Mouse (Mus musculus) lung, postnatal 0 days (tissue): Measurements from ENCODE around the gene Syt7.

ENCODE experiments used
- CTCF ChIP-seq: IDR thresholded peaks from 2 replicates; pipeline ENCODE4 v1.5.1; 2016; ENCODE audit warnings: antibody characterized with exemption, mild to moderate bottlenecking
- EP300 ChIP-seq: IDR thresholded peaks from 2 replicates; pipeline ENCODE4 v1.6.1; 2016; ENCODE audit warnings: antibody characterized with exemption, mild to moderate bottlenecking, control low read depth

DNA sequence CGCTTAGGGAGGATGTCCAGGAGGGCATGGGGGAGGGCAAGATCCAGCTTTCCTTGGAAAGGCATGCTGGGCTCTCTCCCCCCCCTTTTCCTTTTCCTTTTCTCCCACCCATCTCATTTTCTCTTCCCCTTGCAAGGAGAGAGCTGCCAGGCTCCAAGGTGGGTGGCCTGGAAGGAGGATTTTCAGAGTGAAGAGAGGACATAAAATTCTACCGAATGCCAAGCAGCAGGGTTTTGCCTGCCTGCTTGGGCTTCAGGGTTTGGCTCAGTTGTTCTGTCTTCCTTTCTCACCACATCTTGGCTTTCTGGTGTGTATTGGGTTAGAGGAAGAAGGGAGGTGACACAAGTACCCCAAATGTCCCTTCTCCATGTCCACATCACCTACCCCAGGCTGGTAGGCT, 16.0 kb downstream of the Syt7 start:
- TF ChIP-seq CTCF: no peak
- no peak for TF ChIP-seq EP300
